Mouse (Mus musculus): ENCODE results near the gene Sec61a2. TPM values are rescaled to one million over a fixed set of nuclear protein-coding genes. Genes with fewer than 3 reads are reported as not detected.

Sec61a2 gene
- polyA plus RNA-seq (2011; ENCODE audit: insufficient read length, low read depth, missing spikeins): 65.9 and 80.0 TPM in 2 replicates

- H3K4me3 ChIP-seq (ENCODE audit: insufficient read depth, low read length): peak within 1 kb of the TSS; percentile 93
- H3K27ac ChIP-seq (ENCODE audit: insufficient read depth, low read length): peak within 1 kb of the TSS; percentile 49
- peak; percentile 100 for TF ChIP-seq POLR2A (IDR thresholded peaks at IDR 0.05; ENCODE audit: low read depth, low read length)
- no peak for TF ChIP-seq CTCF (IDR thresholded peaks at IDR 0.05; ENCODE audit: borderline replicate concordance, insufficient read depth, low read length)
- H3K4me1 ChIP-seq (ENCODE audit: control insufficient read depth, insufficient read depth, low read length): 0 out of 2 replicates have a peak, but pooled peaks cover 2% of the 10 kb centered on the region
These were observed at the start of gene Sec61a2 for GRCm38 (mm10) chr2:5894843-5895570. Gene Sec61a2 (minus strand): TSS chr2:5895432.

DNA sequence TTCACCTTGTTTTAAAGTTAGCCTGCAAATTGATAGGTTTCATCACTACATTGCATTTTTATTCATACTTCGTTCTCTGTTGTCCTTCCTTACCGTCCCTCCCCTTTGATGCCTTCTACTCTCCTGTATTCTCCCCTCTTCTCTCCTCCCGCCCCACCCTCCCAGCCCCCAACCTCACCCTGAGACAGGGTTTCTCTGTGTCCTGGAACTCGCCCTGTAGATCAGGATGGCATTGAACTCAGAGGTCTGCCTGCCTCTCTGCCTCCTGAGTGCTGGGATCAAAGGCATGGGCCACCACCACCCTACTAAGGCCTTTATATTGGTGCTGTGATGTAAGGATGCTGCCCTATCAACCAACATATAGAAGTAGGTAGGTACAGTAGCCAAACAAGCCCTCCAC is 47.8 kb upstream of the Sec61a2 start:
- Histone ChIP-seq H3K4me3 (ENCODE audit: insufficient read depth, low read length) (peak overlapping the region; percentile 89; the same call in 1 of the 2 replicates), H3K27ac (ENCODE audit: insufficient read depth, low read length) (no peak overlapping the region), H3K4me1 (ENCODE audit: control insufficient read depth, insufficient read depth, low read length) (no peaks in the 10 kb centered on the region)
- TF ChIP-seq POLR2A (IDR thresholded peaks at IDR 0.05; ENCODE audit: low read depth, low read length) (no peak), CTCF (IDR thresholded peaks at IDR 0.05; ENCODE audit: borderline replicate concordance, insufficient read depth, low read length) (no peak)

GRCm38 (mm10) chr2:5942416-5943032 is 47.3 kb upstream of the Sec61a2 start, which contains the start of gene Dhtkd1:
Gene Dhtkd1 (minus strand): TSS chr2:5942792.
- TF ChIP-seq POLR2A (IDR thresholded peaks at IDR 0.05; ENCODE audit: low read depth, low read length) (peak; percentile 24; the same call in 1 of the 2 replicates), CTCF (IDR thresholded peaks at IDR 0.05; ENCODE audit: borderline replicate concordance, insufficient read depth, low read length) (no peak)
- peak within 1 kb of the TSS; percentile 89 for H3K4me3 ChIP-seq (ENCODE audit: insufficient read depth, low read length)
- no peak within 1 kb of the TSS for H3K27ac ChIP-seq (ENCODE audit: insufficient read depth, low read length)
- no peaks in the 10 kb centered on the region for H3K4me1 ChIP-seq (ENCODE audit: control insufficient read depth, insufficient read depth, low read length)

DNA sequence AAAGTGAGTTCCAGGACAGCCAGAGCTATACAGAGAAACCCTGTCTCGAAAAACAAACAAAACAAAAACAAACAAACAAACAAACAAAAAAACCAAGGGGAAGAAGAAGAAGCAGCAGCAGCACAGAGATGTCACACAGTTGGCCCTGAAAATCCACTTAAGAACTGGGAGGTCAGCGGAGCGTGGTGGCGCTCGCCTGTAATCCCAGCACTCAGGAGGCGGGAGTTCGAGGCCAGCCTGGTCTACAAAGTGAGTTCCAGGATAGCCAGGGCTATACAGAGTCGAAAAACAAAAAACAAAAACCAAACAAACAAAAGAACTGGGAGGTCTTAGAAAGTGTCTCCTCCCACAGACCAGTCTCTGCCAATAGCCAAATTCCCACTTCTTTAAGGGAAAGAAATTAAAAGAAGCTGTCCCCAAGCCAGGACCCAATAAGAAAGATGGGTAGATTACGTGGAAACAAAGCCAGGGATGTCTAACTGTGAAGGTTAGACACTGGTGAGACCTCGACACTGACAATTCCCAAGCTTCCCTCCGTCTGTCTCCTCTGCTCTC is 46.7 kb upstream of the Sec61a2 start:
- no peak overlapping the region for H3K27ac ChIP-seq (ENCODE audit: insufficient read depth, low read length)
- peak overlapping the region; percentile 89 for H3K4me3 ChIP-seq (ENCODE audit: insufficient read depth, low read length)
- TF ChIP-seq POLR2A (IDR thresholded peaks at IDR 0.05; ENCODE audit: low read depth, low read length) (no peak), CTCF (IDR thresholded peaks at IDR 0.05; ENCODE audit: borderline replicate concordance, insufficient read depth, low read length) (no peak)
- no peaks in the 10 kb centered on the region for H3K4me1 ChIP-seq (ENCODE audit: control insufficient read depth, insufficient read depth, low read length)

- no peak overlapping the region for H3K4me3 ChIP-seq (ENCODE audit: insufficient read depth, low read length)
- no peak overlapping the region for H3K27ac ChIP-seq (ENCODE audit: insufficient read depth, low read length)
- no peak for TF ChIP-seq POLR2A (IDR thresholded peaks at IDR 0.05; ENCODE audit: low read depth, low read length)
- TF ChIP-seq CTCF (IDR thresholded peaks at IDR 0.05; ENCODE audit: borderline replicate concordance, insufficient read depth, low read length): no peak
- no peaks in the 10 kb centered on the region for H3K4me1 ChIP-seq (ENCODE audit: control insufficient read depth, insufficient read depth, low read length)
These were observed 45.7 kb upstream of the Sec61a2 start for GRCm38 (mm10) chr2:5940936-5941335.

DNA sequence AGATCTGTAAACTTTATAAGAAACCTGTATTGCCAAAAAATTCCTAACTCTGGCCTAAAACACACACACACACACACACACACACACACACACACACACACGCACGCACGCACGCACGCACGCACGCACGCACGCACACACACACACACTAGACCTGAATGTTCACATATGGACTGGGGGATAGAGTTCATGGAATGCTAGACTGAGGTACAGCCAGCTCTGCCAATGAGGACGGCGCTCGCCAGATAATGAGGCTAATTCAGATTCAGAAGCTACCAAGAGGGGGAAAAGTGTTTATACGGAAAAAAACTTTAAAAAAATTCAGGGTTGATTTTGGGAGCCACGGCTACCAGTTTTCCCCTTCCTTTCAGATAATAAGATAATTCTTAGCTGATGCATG is 44.7 kb upstream of the Sec61a2 start:
- no peak overlapping the region for H3K27ac ChIP-seq (ENCODE audit: insufficient read depth, low read length)
- H3K4me1 ChIP-seq (ENCODE audit: control insufficient read depth, insufficient read depth, low read length): no peaks in the 10 kb centered on the region
- H3K4me3 ChIP-seq (ENCODE audit: insufficient read depth, low read length): no peak overlapping the region
- TF ChIP-seq POLR2A (IDR thresholded peaks at IDR 0.05; ENCODE audit: low read depth, low read length) (no peak), CTCF (IDR thresholded peaks at IDR 0.05; ENCODE audit: borderline replicate concordance, insufficient read depth, low read length) (no peak)

DNA sequence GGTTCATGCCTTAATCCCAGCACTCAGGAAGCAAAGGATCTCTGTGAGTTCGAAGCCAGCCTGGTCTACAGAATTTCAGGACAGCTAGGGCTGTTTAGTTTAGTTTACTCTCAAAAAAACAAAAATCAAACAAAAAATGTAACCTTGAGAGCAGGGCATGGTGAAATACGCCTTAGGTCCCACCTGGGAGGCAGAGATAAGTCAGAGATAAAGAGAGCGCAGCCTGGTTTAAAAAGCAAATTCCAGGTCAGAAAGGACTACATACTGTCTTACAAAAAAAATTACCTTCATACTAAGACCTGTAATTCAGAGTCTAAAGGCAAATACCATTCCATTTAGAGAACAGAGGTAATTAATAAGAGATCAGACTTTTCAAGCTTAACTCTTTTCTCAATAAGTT is 44.1 kb upstream of the Sec61a2 start:
- TF ChIP-seq CTCF (IDR thresholded peaks at IDR 0.05; ENCODE audit: borderline replicate concordance, insufficient read depth, low read length) (no peak), POLR2A (IDR thresholded peaks at IDR 0.05; ENCODE audit: low read depth, low read length) (no peak)
- no peak overlapping the region for H3K4me3 ChIP-seq (ENCODE audit: insufficient read depth, low read length)
- H3K4me1 ChIP-seq (ENCODE audit: control insufficient read depth, insufficient read depth, low read length): no peaks in the 10 kb centered on the region
- H3K27ac ChIP-seq (ENCODE audit: insufficient read depth, low read length): no peak overlapping the region

GRCm38 (mm10) chr2:5936550-5936949 is 41.3 kb upstream of the Sec61a2 start:
- TF ChIP-seq CTCF (IDR thresholded peaks at IDR 0.05; ENCODE audit: borderline replicate concordance, insufficient read depth, low read length): no peak
- TF ChIP-seq POLR2A (IDR thresholded peaks at IDR 0.05; ENCODE audit: low read depth, low read length): no peak
- Histone ChIP-seq H3K4me1 (ENCODE audit: control insufficient read depth, insufficient read depth, low read length) (no peaks in the 10 kb centered on the region), H3K27ac (ENCODE audit: insufficient read depth, low read length) (no peak overlapping the region), H3K4me3 (ENCODE audit: insufficient read depth, low read length) (no peak overlapping the region)

DNA sequence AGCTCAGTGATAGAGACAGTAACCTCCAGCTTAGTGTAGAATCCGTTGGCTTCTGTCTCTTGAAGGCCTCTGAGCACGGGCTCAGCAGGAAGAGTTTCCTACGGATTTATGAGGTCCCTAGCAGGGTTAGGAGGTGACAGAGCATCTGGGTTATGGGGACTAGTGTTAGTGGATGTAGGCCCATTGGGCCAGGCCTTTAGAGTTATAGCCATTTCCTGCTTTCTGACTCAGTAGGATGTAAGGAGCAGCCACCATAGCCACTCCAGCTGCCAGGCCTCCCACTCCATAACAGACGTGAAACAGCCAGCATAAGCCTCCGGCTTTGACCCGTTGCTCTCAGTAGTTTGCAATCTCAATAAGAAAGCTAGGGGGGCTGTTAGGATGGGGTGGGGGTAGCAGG is 40.8 kb upstream of the Sec61a2 start:
- no peak overlapping the region for H3K27ac ChIP-seq (ENCODE audit: insufficient read depth, low read length)
- TF ChIP-seq POLR2A (IDR thresholded peaks at IDR 0.05; ENCODE audit: low read depth, low read length) (no peak), CTCF (IDR thresholded peaks at IDR 0.05; ENCODE audit: borderline replicate concordance, insufficient read depth, low read length) (no peak)
- H3K4me3 ChIP-seq (ENCODE audit: insufficient read depth, low read length): no peak overlapping the region
- no peaks in the 10 kb centered on the region for H3K4me1 ChIP-seq (ENCODE audit: control insufficient read depth, insufficient read depth, low read length)

- H3K27ac ChIP-seq (ENCODE audit: insufficient read depth, low read length): no peak overlapping the region
- H3K4me3 ChIP-seq (ENCODE audit: insufficient read depth, low read length): no peak overlapping the region
- TF ChIP-seq CTCF (IDR thresholded peaks at IDR 0.05; ENCODE audit: borderline replicate concordance, insufficient read depth, low read length): no peak
- no peak for TF ChIP-seq POLR2A (IDR thresholded peaks at IDR 0.05; ENCODE audit: low read depth, low read length)
- no peaks in the 10 kb centered on the region for H3K4me1 ChIP-seq (ENCODE audit: control insufficient read depth, insufficient read depth, low read length)
These were observed 39.7 kb upstream of the Sec61a2 start for GRCm38 (mm10) chr2:5934936-5935335.
